Mouse (Mus musculus) Patski (cell line): ENCODE results near the gene Psg16. TPM values are rescaled to one million over a fixed set of nuclear protein-coding genes. Genes with fewer than 3 reads are reported as not detected.
A peak's percentile ranks its signal among the peaks of the same experiment; 100 is the strongest.
"Not testable (repeated sequence)": the region's sequence is repeated elsewhere in the genome, so short reads cannot be mapped to it uniquely, and the experiment has no call there.

ENCODE experiments used
- ATAC-seq: fragments of 100-300 bp; one replicate; pipeline ENCODE4 v1.8.0; 2021
- CTCF ChIA-PET: fragments of 350-600 bp; sonication (Branson Sonifier 250); formaldehyde crosslinking; loops from one replicate; lab custom pipeline; 2022; ENCODE audit warnings: inconsistent platforms; lab: Charles Lee
- POLR2A ChIA-PET: fragments of 350-600 bp; sonication (Branson Sonifier 250); formaldehyde crosslinking; loops from one replicate; lab custom pipeline; 2022; ENCODE audit warnings: antibody characterized with exemption, inconsistent platforms; lab: Charles Lee
- DNase-seq: peaks from one replicate; pipeline ENCODE4 v3.0.0-alpha.2; 2011; ENCODE audit warnings: low read depth, low spot score
- H3K27me3 ChIP-seq: fragments of 371-371 bp; one replicate; pipeline ENCODE4 v1.5.1; 2021
- CTCF ChIP-seq: fragments of 100-300 bp; IDR thresholded peaks from one replicate; pipeline ENCODE4 v1.5.1; 2021
- in situ Hi-C: fragments of 300-500 bp; cut with MboI; formaldehyde crosslinking; loops from 3 replicates; pipeline ENCODE4 v1.11.1; 2018; ENCODE audit warnings: low pct_unique_long_range_greater_than_20kb, mixed read lengths
- polyA plus RNA-seq: library from polyadenylated mRNA; unstranded; gene quantifications from one replicate; pipeline ENCODE4 v1.2.3, GENCODE M21; 2021

The Psg16 gene
- polyA plus RNA-seq, 1 experiment from 2014 or later: 0.32 TPM

GRCm38 (mm10) chr7:17090058-17090585 lies 16.3 kb downstream of the Psg16 start:
- ChIA-PET CTCF (no interaction called here), POLR2A (no interaction called here)
- in situ Hi-C loops: no loop called here
- DNase-seq (no peak), ATAC-seq (no peak)
- no peak for TF ChIP-seq CTCF
- no peaks in the 10 kb centered on the region for H3K27me3 ChIP-seq

GRCm38 (mm10) chr7:17091280-17091679 lies 17.4 kb downstream of the Psg16 start:
- H3K27me3 ChIP-seq: no peaks in the 10 kb centered on the region
- ChIA-PET CTCF (interaction anchor here (1.4 kb wide), 1 partner anchor 14 kb away, joined by 3 read pairs; no protein-coding TSS in a partner anchor), POLR2A (no interaction called here)
- ATAC-seq (no peak), DNase-seq (no peak)
- in situ Hi-C loops: no loop called here
- peak; percentile 49 for TF ChIP-seq CTCF

GRCm38 (mm10) chr7:17101631-17102030 lies 27.8 kb downstream of the Psg16 start:
- DNase-seq, in situ Hi-C loops, CTCF ChIA-PET, POLR2A ChIA-PET, H3K27me3 ChIP-seq, ATAC-seq: not testable (repeated sequence)

DNA sequence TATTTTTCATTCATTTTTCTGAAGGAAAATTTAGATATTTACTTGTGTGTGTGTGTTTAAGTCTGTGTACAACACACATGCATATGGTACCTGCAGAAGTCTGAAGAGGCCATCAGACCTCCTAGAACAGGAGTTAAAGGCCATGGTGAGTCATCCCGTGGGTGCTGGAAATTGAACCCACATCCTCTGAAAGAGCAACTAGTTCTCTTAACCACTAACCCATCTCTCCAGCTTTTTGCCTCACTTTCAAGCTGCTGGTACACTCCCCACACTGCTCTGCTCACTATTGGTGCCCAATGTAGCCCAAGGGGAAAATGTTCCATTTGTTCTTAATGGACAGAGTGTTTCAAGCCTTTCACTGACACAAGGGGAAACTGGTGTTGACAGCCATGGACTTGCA lies 61.5 kb downstream of the Psg16 start:
- CTCF ChIA-PET: no interaction called here
- POLR2A ChIA-PET: no interaction called here
- DNase-seq: no peak
- no peaks in the 10 kb centered on the region for H3K27me3 ChIP-seq
- in situ Hi-C loops: no loop called here
- ATAC-seq: no peak
- TF ChIP-seq CTCF: no peak

GRCm38 (mm10) chr7:17149931-17150330 lies 76.1 kb downstream of the Psg16 start, which contains the start of gene Ceacam3:
Ceacam3 (plus strand) TSS chr7:17150282.
- ChIA-PET POLR2A (no interaction called here), CTCF (no interaction called here)
- TF ChIP-seq CTCF: no peak
- in situ Hi-C loops: no loop called here
- ATAC-seq (no peak), DNase-seq (no peak)
- no peaks in the 10 kb centered on the region for H3K27me3 ChIP-seq

DNA sequence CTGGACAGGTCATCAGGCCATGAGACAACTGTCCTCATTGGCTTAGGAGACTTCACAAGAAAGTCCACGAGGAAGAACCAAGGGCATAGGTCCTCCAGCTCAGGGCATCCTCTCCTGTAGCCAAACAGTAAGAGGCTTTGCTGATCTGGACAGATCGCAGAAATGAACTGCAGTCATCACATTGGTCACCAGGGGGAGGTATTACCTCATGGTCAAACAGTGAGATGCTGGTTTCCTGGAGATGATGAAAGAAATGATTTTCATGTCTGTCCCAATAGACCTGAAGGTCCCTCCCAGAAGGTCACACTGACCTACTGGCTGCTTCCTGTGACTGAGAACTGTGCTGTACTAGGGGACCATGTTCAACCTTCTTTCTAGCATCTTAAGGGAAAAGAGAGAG lies 81.8 kb downstream of the Psg16 start:
- CTCF ChIA-PET: no interaction called here
- POLR2A ChIA-PET: no interaction called here
- in situ Hi-C loops: no loop called here
- TF ChIP-seq CTCF: peak; percentile 61
- DNase-seq: no peak
- H3K27me3 ChIP-seq: no peaks in the 10 kb centered on the region
- ATAC-seq: no peak

GRCm38 (mm10) chr7:17156885-17157677 lies 83.2 kb downstream of the Psg16 start:
- ATAC-seq (no peak), DNase-seq (no peak)
- no peaks in the 10 kb centered on the region for H3K27me3 ChIP-seq
- ChIA-PET POLR2A (no interaction called here), CTCF (no interaction called here)
- in situ Hi-C loops: no loop called here
- TF ChIP-seq CTCF: no peak

DNA sequence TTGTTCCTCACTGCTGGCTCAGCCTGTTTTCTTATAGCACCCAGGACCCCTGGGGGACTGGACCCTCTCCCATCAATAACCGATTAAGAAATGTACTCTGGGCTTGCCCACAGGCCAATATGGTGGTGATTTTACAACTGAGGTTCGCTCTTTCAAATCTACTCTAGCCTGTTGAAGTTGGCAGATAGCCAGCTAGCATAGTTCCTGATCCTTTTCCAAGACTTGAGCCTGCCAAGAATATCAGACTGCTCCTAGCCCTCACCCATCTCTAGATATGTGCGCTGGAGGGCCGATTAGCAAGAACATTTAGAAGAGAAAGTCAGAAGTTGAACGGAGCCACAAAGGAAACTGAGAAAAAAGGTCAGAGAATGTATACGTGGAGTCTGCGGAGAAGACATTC lies 85.2 kb downstream of the Psg16 start:
- no peak for TF ChIP-seq CTCF
- ChIA-PET POLR2A (no interaction called here), CTCF (no interaction called here)
- no peak for ATAC-seq
- no peak for DNase-seq
- in situ Hi-C loops: no loop called here
- no peaks in the 10 kb centered on the region for H3K27me3 ChIP-seq

DNA sequence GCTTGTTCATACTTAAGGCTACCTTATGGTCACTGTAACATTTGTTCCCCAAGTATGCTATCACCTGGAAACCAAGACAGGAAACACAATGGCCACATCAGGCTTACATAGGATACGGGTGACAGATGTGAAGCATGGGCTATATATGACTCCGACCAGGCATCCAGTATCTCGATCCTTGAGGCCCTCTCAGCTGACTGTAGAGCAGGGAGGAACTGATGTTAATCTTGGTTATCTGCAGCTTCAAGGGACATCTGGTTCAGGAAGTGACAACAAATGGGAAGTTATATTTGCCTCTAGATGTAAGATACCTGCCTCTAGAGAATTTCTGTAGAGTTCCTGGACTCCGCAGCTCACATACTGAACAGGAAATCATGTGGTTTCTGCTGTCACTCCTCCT lies 98.0 kb downstream of the Psg16 start:
- ChIA-PET CTCF (no interaction called here), POLR2A (no interaction called here)
- ATAC-seq (no peak), DNase-seq (no peak)
- in situ Hi-C loops: no loop called here
- H3K27me3 ChIP-seq: no peaks in the 10 kb centered on the region
- TF ChIP-seq CTCF: no peak

Other genes starting within 250 kb of the Psg16 start
- gene Prkd2, start 231.1 kb upstream of the Psg16 start, polyA plus RNA-seq: 15.3 TPM
- gene Dact3, start 198.7 kb upstream of the Psg16 start, polyA plus RNA-seq: 2.2 TPM
- 0.09 TPM for gene Gng8, start 182.3 kb upstream of the Psg16 start, polyA plus RNA-seq
- not detected for gene Ptgir, start 167.6 kb upstream of the Psg16 start, polyA plus RNA-seq
- gene Calm3, start 149.9 kb upstream of the Psg16 start, polyA plus RNA-seq: 237 TPM
- 11.2 TPM for gene Pnmal2, start 129.4 kb upstream of the Psg16 start, polyA plus RNA-seq
- gene Pnmal1, start 114.4 kb upstream of the Psg16 start, polyA plus RNA-seq: not detected
- gene Gm42372, start 91.0 kb upstream of the Psg16 start, polyA plus RNA-seq: 0.03 TPM
- gene Ccdc8, start 81.3 kb upstream of the Psg16 start, polyA plus RNA-seq: 0.04 TPM
- 106 TPM for gene Ppp5c, start 46.1 kb upstream of the Psg16 start, polyA plus RNA-seq
- gene Hif3a, start 11.6 kb upstream of the Psg16 start, polyA plus RNA-seq: 0.01 TPM
- not detected for gene Ceacam3, start 76.2 kb downstream of the Psg16 start, polyA plus RNA-seq
- not detected for gene Psg29, start 129.4 kb downstream of the Psg16 start, polyA plus RNA-seq